Mouse (Mus musculus) thymus, adult 2 months (tissue): ENCODE measurements around the gene Ppard. TPM values are rescaled to one million over a fixed set of nuclear protein-coding genes. Genes with fewer than 3 reads are reported as not detected.

Source experiments
- DNase-seq: peaks from one replicate; pipeline ENCODE4 v3.0.0; 2021
- H3K27ac ChIP-seq: fragments of 200-500 bp; 2 replicates; pipeline ENCODE4 v1.5.1; 2012; ENCODE audit warnings: low read length, control low read depth; ENCODE audit not compliant: control insufficient read depth, insufficient read depth
- H3K27me3 ChIP-seq: fragments of 200-500 bp; 2 replicates; pipeline ENCODE4 v1.6.1; 2012; ENCODE audit warnings: mild to moderate bottlenecking, low read length, moderate library complexity, mixed read lengths; ENCODE audit not compliant: control insufficient read depth, insufficient read depth
- H3K36me3 ChIP-seq: fragments of 200-500 bp; 2 replicates; pipeline ENCODE4 v1.6.1; 2012; ENCODE audit warnings: mild to moderate bottlenecking, low read length, moderate library complexity; ENCODE audit not compliant: control insufficient read depth, insufficient read depth
- H3K4me1 ChIP-seq: fragments of 200-500 bp; replicated peaks from 2 replicates; pipeline ENCODE4 v1.6.1; 2012; ENCODE audit warnings: low read length; ENCODE audit not compliant: control insufficient read depth, insufficient read depth
- H3K4me3 ChIP-seq: fragments of 200-500 bp; 2 replicates; pipeline ENCODE4 v1.5.1; 2012; ENCODE audit warnings: mild to moderate bottlenecking, low read length, control low read depth, moderate library complexity; ENCODE audit not compliant: control insufficient read depth, insufficient read depth
- CTCF ChIP-seq: fragments of 200-500 bp; IDR thresholded peaks from 2 replicates; pipeline ENCODE4 v1.5.1; 2012; ENCODE audit warnings: mild to moderate bottlenecking, control low read depth, low read length, moderate library complexity, borderline replicate concordance; ENCODE audit not compliant: control insufficient read depth, poor library complexity, insufficient read depth; ENCODE audit errors: extremely low read depth
- POLR2A ChIP-seq: fragments of 200-500 bp; IDR thresholded peaks from 2 replicates; pipeline ENCODE4 v1.6.1; 2012; ENCODE audit warnings: mild to moderate bottlenecking, low read length, control low read depth, moderate library complexity; ENCODE audit not compliant: control insufficient read depth, poor library complexity, insufficient read depth; ENCODE audit errors: extremely low read depth
- WGBS: fragments of 180-500 bp; shearing (Covaris S2); methylation state at CpG from one replicate; pipeline ENCODE4 v1.1.7; 2018; 5-methylcytosine and 5-hydroxymethylcytosine counted together
- polyA plus RNA-seq: library from polyadenylated mRNA; depleted of rRNA; stranded (reverse); fragments of >200 nt; gene quantifications from 2 replicates; pipeline ENCODE4 v1.2.3, GENCODE M21; 2012

The Ppard gene
- polyA plus RNA-seq, 1 experiment, result 51.6 TPM

GRCm38 (mm10) chr17:28337547-28337946 is 105.0 kb downstream of the Ppard start:
- TF ChIP-seq CTCF, result no peak
- no peak for TF ChIP-seq POLR2A
- Histone ChIP-seq H3K27me3 (no peaks in the 10 kb centered on the region), H3K4me3 (no peak overlapping the region), H3K4me1 (peaks cover 14% of the 10 kb centered on the region), H3K27ac (no peak overlapping the region; the same call in 1 of the 2 replicates), H3K36me3 (no peaks in the 10 kb centered on the region)
- WGBS, result 92% methylated on average over 7 of the region's 7 CpGs
- no peak for DNase-seq

- no peak for DNase-seq
- Histone ChIP-seq H3K27ac (no peak overlapping the region), H3K27me3 (no peaks in the 10 kb centered on the region), H3K4me3 (no peak overlapping the region), H3K4me1 (peaks cover 14% of the 10 kb centered on the region), H3K36me3 (no peaks in the 10 kb centered on the region)
- whole genome bisulfite sequencing, result 64% methylated on average over 7 of the region's 7 CpGs
- TF ChIP-seq CTCF (no peak), POLR2A (no peak)
Measured at GRCm38 (mm10) chr17:28340578-28340977, 108.1 kb downstream of the Ppard start.

- H3K27ac ChIP-seq, result no peak overlapping the region
- no peaks in the 10 kb centered on the region for H3K36me3 ChIP-seq
- H3K27me3 ChIP-seq, result no peaks in the 10 kb centered on the region
- no peak for TF ChIP-seq POLR2A
- TF ChIP-seq CTCF, result no peak
- H3K4me1 ChIP-seq, result peaks cover 14% of the 10 kb centered on the region
- H3K4me3 ChIP-seq, result no peak overlapping the region
- 32% methylated on average over 26 of the region's 26 CpGs for WGBS
- no peak for DNase-seq
Measured at GRCm38 (mm10) chr17:28341091-28341490, 108.6 kb downstream of the Ppard start.

- H3K36me3 ChIP-seq, result no peaks in the 10 kb centered on the region
- H3K27me3 ChIP-seq, result no peaks in the 10 kb centered on the region
- H3K27ac ChIP-seq, result no peak overlapping the region
- 82% methylated on average over 4 of the region's 4 CpGs for WGBS
- TF ChIP-seq CTCF (no peak), POLR2A (no peak)
- H3K4me1 ChIP-seq, result peaks cover 8% of the 10 kb centered on the region
- no peak for DNase-seq
- H3K4me3 ChIP-seq, result no peak overlapping the region
Measured at GRCm38 (mm10) chr17:28344050-28344607, 111.6 kb downstream of the Ppard start.

GRCm38 (mm10) chr17:28344670-28345069 is 112.2 kb downstream of the Ppard start:
- Histone ChIP-seq H3K4me1 (peaks cover 8% of the 10 kb centered on the region), H3K4me3 (no peak overlapping the region), H3K27me3 (no peaks in the 10 kb centered on the region), H3K27ac (no peak overlapping the region), H3K36me3 (no peaks in the 10 kb centered on the region)
- 91% methylated on average over 3 of the region's 3 CpGs for WGBS
- DNase-seq, result no peak
- TF ChIP-seq POLR2A (no peak), CTCF (no peak)

- DNase-seq, result no peak
- Histone ChIP-seq H3K27ac (no peak overlapping the region), H3K27me3 (no peaks in the 10 kb centered on the region), H3K36me3 (no peaks in the 10 kb centered on the region), H3K4me1 (peaks cover 11% of the 10 kb centered on the region), H3K4me3 (no peak overlapping the region)
- 78% methylated on average over 8 of the region's 8 CpGs for WGBS
- TF ChIP-seq CTCF (no peak), POLR2A (no peak)
Measured at GRCm38 (mm10) chr17:28345271-28345721, 112.8 kb downstream of the Ppard start.

GRCm38 (mm10) chr17:28345882-28346281 is 113.4 kb downstream of the Ppard start:
- Histone ChIP-seq H3K27me3 (no peaks in the 10 kb centered on the region), H3K27ac (no peak overlapping the region), H3K36me3 (no peaks in the 10 kb centered on the region), H3K4me1 (peaks cover 9% of the 10 kb centered on the region), H3K4me3 (no peak overlapping the region)
- TF ChIP-seq POLR2A (no peak), CTCF (no peak)
- no peak for DNase-seq
- 87% methylated on average over 10 of the region's 10 CpGs for WGBS
